Mouse (Mus musculus): ENCODE measurements around the gene Snrnp70.

Gene Snrnp70

DNA sequence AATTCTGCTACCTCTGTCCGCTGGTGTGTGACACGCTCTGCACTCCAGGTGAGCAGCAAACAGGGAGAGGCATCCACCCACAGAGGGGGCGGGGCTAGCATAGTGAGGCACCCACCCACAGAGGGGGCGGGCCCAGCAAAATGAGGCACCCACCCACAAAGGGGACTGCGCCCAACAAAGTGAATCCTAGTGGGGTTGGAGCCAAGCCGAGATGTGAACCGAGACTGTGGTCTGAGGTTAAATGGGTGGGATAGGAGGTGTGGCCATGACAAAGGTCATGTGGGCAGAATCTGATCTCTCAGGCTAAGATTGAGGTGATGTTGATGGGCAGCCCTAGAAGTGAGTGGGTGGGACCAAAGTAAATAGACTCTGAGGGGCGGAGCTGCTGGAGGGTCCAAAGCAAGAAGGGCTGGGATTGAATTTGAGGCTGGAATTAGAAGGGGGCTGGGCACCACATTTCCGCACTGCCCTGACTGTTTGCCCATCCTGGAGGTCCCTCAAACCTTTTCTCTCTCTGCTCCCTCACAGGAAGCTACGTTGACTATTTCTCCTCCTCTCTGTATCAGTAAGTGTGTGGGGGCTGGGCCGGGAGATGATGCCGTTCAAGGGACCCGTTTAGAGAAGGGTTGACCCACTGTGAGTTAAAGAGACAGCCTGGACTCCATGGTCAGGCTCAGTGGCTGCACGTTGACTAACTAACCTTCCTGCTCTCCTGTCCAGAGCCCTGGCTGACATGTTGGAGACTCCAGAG lies 57.2 kb downstream of the Snrnp70 start:
- DNase-seq (ENCODE audit: low read depth in 1 of 2, low spot score in 2 of 2), result no peak

DNA sequence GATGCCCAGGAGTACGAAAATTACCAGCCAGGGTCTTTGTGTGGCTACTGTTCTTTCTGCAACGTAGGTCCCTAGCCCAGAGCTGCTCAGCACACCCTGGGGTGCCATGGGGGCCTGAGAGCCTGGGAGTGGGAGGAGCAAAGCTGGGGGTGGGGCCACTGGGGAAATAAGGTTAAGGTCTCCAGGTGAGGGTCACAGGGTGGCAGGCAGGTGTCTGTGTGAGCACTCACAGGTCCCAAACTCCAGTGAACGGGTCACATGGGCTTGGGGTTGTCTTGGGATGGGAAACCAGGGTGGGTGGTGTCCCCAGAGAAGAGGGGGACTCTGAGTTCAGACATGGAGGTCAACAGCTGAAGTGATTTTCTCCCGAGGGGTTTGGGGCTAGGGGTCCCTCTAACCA lies 58.1 kb downstream of the Snrnp70 start:
- DNase-seq (ENCODE audit: low read depth in 1 of 2, low spot score in 2 of 2), result no peak

DNA sequence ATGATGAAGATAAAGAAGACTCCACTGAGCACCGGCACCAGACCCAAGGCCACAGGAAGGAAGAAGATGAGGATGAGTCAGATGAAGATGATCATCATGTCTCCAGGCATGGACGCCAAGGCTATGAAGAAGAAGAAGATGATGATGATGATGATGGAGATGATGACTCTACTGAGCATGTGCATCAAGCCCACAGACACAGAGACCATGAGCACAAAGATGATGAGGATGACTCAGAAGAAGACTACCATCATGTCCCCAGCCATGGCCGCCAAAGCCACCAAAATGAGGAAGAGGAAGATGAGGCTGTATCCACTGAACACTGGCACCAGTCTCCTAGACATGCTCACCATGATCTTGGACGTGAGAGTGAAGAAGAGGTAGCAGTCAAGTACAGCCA lies 59.2 kb downstream of the Snrnp70 start:
- DNase-seq (ENCODE audit: low read depth in 1 of 2, low spot score in 2 of 2), result no peak

DNA sequence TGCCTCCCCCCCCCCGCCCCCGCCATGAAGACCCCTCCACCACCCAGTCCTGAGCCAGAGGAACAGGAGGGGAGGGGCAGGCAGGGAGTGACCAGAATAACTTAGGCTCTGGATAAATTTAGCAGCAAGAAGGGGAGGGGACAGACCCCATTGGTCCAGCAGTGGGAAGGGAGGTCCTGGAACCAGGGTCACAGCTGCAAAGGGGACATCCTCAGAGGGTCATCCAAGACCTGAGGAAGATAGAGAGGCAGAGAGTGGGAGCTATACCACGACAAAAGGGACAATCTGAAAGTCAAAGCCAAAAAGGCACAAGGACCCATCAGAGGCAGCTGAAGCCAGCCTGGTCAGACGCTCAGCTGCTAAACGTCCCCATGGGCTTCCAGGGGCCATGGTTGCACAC lies 60.5 kb downstream of the Snrnp70 start, which contains the start of gene Hrc:
Gene Hrc, plus strand, starts transcription at position 235 of the 400 bp plus-strand sequence.
- no peak for DNase-seq (ENCODE audit: low read depth in 1 of 2, low spot score in 2 of 2)

DNA sequence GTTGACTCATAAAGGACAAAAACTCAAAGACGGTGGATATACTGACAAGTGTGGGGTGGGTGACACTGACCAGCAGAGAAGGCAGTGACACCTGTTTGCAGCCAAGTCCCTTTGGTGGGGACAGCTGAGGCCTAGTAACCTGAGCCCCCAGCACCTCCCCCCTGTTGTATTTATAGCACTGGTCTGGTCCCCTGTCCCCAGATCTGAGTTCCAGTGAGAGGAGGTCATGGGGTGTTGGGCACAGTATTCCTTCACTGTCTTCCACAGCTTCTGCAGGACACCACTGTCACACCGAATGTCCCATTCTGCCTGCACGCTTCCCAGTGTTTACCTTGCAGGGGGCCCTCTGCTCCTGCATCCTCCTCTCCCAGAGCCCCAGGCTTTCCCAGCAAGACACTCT lies 60.9 kb downstream of the Snrnp70 start:
- no peak for DNase-seq (ENCODE audit: low read depth in 1 of 2, low spot score in 2 of 2)

DNA sequence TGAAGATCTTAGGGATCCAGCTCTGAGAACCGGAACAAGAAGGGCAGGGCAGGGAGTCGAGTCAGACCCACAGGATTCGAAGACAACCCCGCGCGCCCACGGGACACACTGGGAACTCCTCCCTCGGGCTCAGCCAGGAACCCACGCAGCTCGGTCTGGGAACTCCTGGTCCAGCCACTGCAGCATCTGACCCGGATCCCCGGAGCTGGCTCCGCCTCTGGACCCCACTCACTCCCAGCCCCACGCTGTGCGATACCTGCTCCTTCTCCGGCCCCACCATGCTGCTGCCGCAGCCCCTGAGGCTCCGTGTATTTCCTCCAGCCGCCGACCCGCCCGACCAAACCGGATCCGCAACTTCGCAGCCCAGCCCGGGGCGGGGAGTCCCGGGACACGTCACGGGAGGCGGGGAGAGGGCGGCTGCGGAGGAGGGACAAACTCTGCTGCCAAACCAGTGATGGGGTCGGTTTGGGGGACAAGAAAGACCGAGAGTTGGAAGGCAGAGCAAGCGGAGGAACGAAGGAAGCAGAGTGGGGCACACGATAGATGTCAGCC lies 62.0 kb downstream of the Snrnp70 start, which contains the start of gene Trpm4:
Gene Trpm4, minus strand, starts transcription at position 350 of the 552 bp plus-strand sequence.
- DNase-seq (ENCODE audit: low read depth in 1 of 2, low spot score in 2 of 2), result peak in 1 of 2 experiments; percentile 80

DNA sequence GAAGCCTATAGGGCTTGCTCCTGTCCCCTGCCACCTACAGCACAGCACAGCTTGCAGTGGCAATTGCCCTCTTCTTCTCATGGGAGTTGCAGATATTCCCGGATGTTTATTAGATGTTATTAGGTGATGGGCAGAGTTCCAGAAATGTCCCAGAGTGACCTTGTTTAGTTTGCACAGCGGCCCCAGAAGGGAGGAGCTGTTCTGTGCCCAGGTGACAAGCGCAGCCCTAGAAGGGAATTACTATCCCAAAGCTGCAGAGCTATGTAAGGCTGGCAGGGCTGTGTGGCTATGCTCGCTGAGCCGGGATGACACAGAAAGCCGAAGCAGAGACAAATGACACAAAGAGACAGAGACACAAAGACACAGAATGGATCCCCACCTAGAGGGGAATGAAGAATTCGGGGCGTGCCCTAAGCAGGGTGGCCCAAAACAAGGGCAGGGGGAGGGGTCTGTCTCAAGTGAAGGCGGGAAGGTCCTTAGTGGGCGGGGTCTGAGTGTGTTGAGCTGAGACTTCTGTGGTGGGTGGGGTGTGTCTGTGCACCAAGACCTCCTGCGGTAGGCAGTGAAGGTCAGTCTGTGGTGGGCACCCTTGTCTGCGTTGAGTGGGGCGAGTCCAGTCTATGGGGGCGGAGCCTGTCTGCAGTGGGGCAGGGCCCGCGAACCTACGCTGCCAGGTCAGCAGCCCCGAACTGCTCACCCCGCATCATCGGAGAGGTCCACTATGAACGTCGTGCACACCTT lies 62.7 kb downstream of the Snrnp70 start:
- no peak for DNase-seq (ENCODE audit: low read depth in 1 of 2, low spot score in 2 of 2)

DNA sequence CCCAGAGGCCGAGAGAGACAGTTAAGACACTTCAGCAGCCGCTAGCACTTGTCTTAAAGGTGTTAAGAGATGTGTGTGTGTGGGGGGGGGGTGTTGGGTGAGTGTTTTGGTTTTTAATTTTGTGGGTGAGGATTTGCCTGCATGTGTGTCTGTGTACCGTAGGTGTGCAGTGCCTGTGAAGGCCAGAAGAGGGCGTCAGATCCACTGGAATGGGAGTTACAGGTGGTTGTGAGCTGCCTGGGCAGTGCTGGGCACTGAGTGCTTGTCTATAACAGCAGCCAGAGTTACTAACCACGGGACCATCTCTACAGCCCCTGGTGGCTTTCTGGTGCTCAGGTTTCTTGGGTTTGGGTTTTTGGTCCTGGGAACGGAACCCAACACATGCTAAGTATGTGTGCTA lies 64.0 kb downstream of the Snrnp70 start:
- DNase-seq (ENCODE audit: low read depth in 1 of 2, low spot score in 2 of 2), result no peak

DNA sequence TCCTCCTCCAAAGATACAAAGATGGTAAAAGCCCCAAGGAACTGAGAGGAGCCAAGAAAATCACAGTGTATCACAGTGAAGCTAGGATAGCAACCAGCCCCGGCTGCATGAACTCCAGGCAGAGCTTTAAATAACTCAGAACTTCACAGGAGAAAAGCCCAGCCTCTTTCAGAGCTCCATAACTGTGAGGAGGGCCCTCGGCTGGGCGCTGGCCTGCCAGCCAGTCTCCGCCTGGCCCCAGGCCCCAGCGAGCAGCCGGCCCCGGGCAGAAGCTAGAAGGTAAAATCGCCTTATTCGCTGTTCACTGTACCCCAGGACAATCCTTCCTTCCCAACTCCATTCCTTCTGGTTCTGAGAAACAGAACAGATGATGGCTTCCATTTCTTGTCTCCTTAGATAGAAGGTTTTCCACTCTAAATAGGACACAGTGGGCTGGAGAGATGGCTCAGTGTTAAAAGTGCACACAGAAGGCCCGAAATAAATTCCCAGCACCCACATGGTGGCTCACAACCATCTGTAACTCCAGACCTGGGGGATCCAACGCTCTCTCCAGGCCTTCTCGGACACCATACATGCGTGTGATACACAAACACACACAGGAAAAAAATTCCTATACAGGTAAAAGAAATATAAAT lies 66.6 kb downstream of the Snrnp70 start:
- DNase-seq (ENCODE audit: low read depth in 1 of 2, low spot score in 2 of 2), result no peak
